Mouse (Mus musculus) heart, adult 2 months (tissue): ENCODE measurements at regions not wholly inside any gene's neighbourhood (a gene's known extent, or its start where the extent isn't known, plus 50 kb on each side); places are given as distances from the start of the nearest gene placed in this dataset.

Experiments
- DNase-seq, 2 experiments: peaks; one replicate each; pipeline ENCODE4 v3.0.0; 2021
- H3K27ac ChIP-seq: fragments of 200-600 bp; 2 replicates; pipeline ENCODE4 v1.8.1; 2022
- H3K27me3 ChIP-seq: fragments of 200-500 bp; 2 replicates; pipeline ENCODE4 v1.6.1; 2012; ENCODE audit warnings: mild to moderate bottlenecking, low read length, inconsistent platforms, mixed read lengths; ENCODE audit not compliant: control insufficient read depth, insufficient read depth
- H3K36me3 ChIP-seq: fragments of 200-500 bp; 2 replicates; pipeline ENCODE4 v1.6.1; 2012; ENCODE audit warnings: low read length, inconsistent platforms; ENCODE audit not compliant: control insufficient read depth, insufficient read depth
- H3K4me1 ChIP-seq: fragments of 200-500 bp; 2 replicates; pipeline ENCODE4 v1.6.1; 2011; ENCODE audit warnings: low read length; ENCODE audit not compliant: control insufficient read depth, insufficient read depth
- H3K4me3 ChIP-seq: fragments of 200-600 bp; 2 replicates; pipeline ENCODE4 v1.8.1; 2022
- H3K79me2 ChIP-seq: fragments of 200-500 bp; replicated peaks from 2 replicates; pipeline ENCODE4 v1.6.1; 2012; ENCODE audit warnings: mild to moderate bottlenecking, inconsistent platforms, low read length, moderate library complexity, mixed read lengths; ENCODE audit not compliant: control insufficient read depth, insufficient read depth
- H3K9ac ChIP-seq: fragments of 200-500 bp; 2 replicates; pipeline ENCODE4 v1.6.1; 2012; ENCODE audit warnings: low read depth, mild to moderate bottlenecking, control low read depth, inconsistent platforms, low read length, mixed read lengths
- CTCF ChIP-seq: fragments of 200-600 bp; IDR thresholded peaks from 2 replicates; pipeline ENCODE4 v1.8.1; 2022; ENCODE audit warnings: antibody characterized with exemption, mild to moderate bottlenecking, moderate library complexity
- EP300 ChIP-seq: fragments of 200-500 bp; IDR thresholded peaks from 2 replicates; pipeline ENCODE4 v1.6.1; 2011; ENCODE audit warnings: low read depth, low read length, control low read depth; ENCODE audit not compliant: insufficient read depth
- POLR2A ChIP-seq: fragments of 200-500 bp; IDR thresholded peaks from 2 replicates; pipeline ENCODE4 v1.6.1; 2011; ENCODE audit warnings: mild to moderate bottlenecking, low read depth, low read length, control low read depth; ENCODE audit not compliant: insufficient read depth
- WGBS: fragments of 180-500 bp; shearing (Covaris S2); methylation state at CpG from one replicate; pipeline ENCODE4 v1.1.7; 2018; 5-methylcytosine and 5-hydroxymethylcytosine counted together
- intact Hi-C: fragments of 180-260 bp; cut with DNase I; formaldehyde crosslinking; loops from one replicate; pipeline ENCODE4 v1.15.1; 2025

- no peaks in the 10 kb centered on the region for H3K4me1 ChIP-seq
- no peak overlapping the region for H3K27ac ChIP-seq
- 84% methylated on average over 17 of the region's 17 CpGs for WGBS
- no peaks in the 10 kb centered on the region; the same call in 1 of the 2 replicates for H3K27me3 ChIP-seq
- no peaks in the 10 kb centered on the region for H3K79me2 ChIP-seq
- H3K4me3 ChIP-seq: no peak overlapping the region
- no peak for DNase-seq
- no peaks in the 10 kb centered on the region for H3K36me3 ChIP-seq
- no peak overlapping the region for H3K9ac ChIP-seq
- intact Hi-C loops: no loop called here
- TF ChIP-seq EP300 (no peak), CTCF (no peak), POLR2A (no peak)
These were observed 678.2 kb downstream of the Vrk1 start for GRCm38 (mm10) chr12:106688156-106688740.

- Histone ChIP-seq H3K27ac (no peak overlapping the region), H3K27me3 (no peaks in the 10 kb centered on the region; the same call in 1 of the 2 replicates), H3K4me1 (no peaks in the 10 kb centered on the region), H3K4me3 (no peak overlapping the region), H3K36me3 (no peaks in the 10 kb centered on the region), H3K79me2 (no peaks in the 10 kb centered on the region), H3K9ac (no peak overlapping the region)
- TF ChIP-seq POLR2A: no peak
- no peak for TF ChIP-seq CTCF
- no peak for TF ChIP-seq EP300
- intact Hi-C loops: no loop called here
- WGBS: 91% methylated on average over 5 of the region's 5 CpGs
- no peak for DNase-seq
These were observed 692.9 kb downstream of the Vrk1 start for GRCm38 (mm10) chr12:106702958-106703357.

GRCm38 (mm10) chr12:106721271-106722009 lies 711.4 kb downstream of the Vrk1 start:
- WGBS: 61% methylated on average over 9 of the region's 9 CpGs
- H3K4me3 ChIP-seq: no peak overlapping the region
- no peaks in the 10 kb centered on the region for H3K36me3 ChIP-seq
- TF ChIP-seq POLR2A: no peak
- TF ChIP-seq EP300: no peak
- TF ChIP-seq CTCF: no peak
- H3K9ac ChIP-seq: no peak overlapping the region
- H3K27me3 ChIP-seq: no peaks in the 10 kb centered on the region
- no peak overlapping the region for H3K27ac ChIP-seq
- no peaks in the 10 kb centered on the region for H3K4me1 ChIP-seq
- no peaks in the 10 kb centered on the region for H3K79me2 ChIP-seq
- DNase-seq: no peak
- intact Hi-C loops: no loop called here

- 66% methylated on average over 2 of the region's 2 CpGs for WGBS
- TF ChIP-seq POLR2A: no peak
- no peak for TF ChIP-seq CTCF
- no peak for TF ChIP-seq EP300
These were observed 712.0 kb downstream of the Vrk1 start for GRCm38 (mm10) chr12:106722010-106722362.

GRCm38 (mm10) chr12:106722761-106723160 lies 712.7 kb downstream of the Vrk1 start:
- H3K4me3 ChIP-seq: no peak overlapping the region
- H3K4me1 ChIP-seq: no peaks in the 10 kb centered on the region
- H3K27me3 ChIP-seq: no peaks in the 10 kb centered on the region
- no peak for DNase-seq
- 97% methylated on average over 4 of the region's 4 CpGs for WGBS
- H3K9ac ChIP-seq: no peak overlapping the region
- TF ChIP-seq POLR2A: no peak
- TF ChIP-seq CTCF: no peak
- TF ChIP-seq EP300: no peak
- no peak overlapping the region for H3K27ac ChIP-seq
- H3K79me2 ChIP-seq: no peaks in the 10 kb centered on the region
- no peaks in the 10 kb centered on the region for H3K36me3 ChIP-seq
- intact Hi-C loops: no loop called here

More at GRCm38 (mm10) chr12:106722010-106722362, 712.0 kb downstream of the Vrk1 start:
- intact Hi-C loops: no loop called here
- H3K9ac ChIP-seq: no peak overlapping the region
- no peaks in the 10 kb centered on the region for H3K79me2 ChIP-seq
- H3K36me3 ChIP-seq: no peaks in the 10 kb centered on the region
- H3K27ac ChIP-seq: no peak overlapping the region
- no peaks in the 10 kb centered on the region for H3K27me3 ChIP-seq
- no peaks in the 10 kb centered on the region for H3K4me1 ChIP-seq
- no peak for DNase-seq
- no peak overlapping the region for H3K4me3 ChIP-seq

- WGBS: 91% methylated on average over 8 of the region's 8 CpGs
- DNase-seq: no peak
- Histone ChIP-seq H3K27ac (no peak overlapping the region), H3K4me3 (no peak overlapping the region), H3K27me3 (no peaks in the 10 kb centered on the region), H3K9ac (no peak overlapping the region), H3K79me2 (no peaks in the 10 kb centered on the region), H3K36me3 (no peaks in the 10 kb centered on the region), H3K4me1 (no peaks in the 10 kb centered on the region)
- TF ChIP-seq CTCF: no peak
- TF ChIP-seq POLR2A: no peak
- no peak for TF ChIP-seq EP300
- intact Hi-C loops: no loop called here
These were observed 716.9 kb downstream of the Vrk1 start for GRCm38 (mm10) chr12:106726920-106727319.
